Mouse (Mus musculus) thymus, adult 2 months (tissue): ENCODE measurements around the gene Ttll8.

ENCODE experiments used
- CTCF ChIP-seq: fragments of 200-500 bp; IDR thresholded peaks from 2 replicates; pipeline ENCODE4 v1.5.1; 2012; ENCODE audit warnings: mild to moderate bottlenecking, control low read depth, low read length, moderate library complexity, borderline replicate concordance; ENCODE audit not compliant: control insufficient read depth, poor library complexity, insufficient read depth; ENCODE audit errors: extremely low read depth
- POLR2A ChIP-seq: fragments of 200-500 bp; IDR thresholded peaks from 2 replicates; pipeline ENCODE4 v1.6.1; 2012; ENCODE audit warnings: mild to moderate bottlenecking, low read length, control low read depth, moderate library complexity; ENCODE audit not compliant: control insufficient read depth, poor library complexity, insufficient read depth; ENCODE audit errors: extremely low read depth

DNA sequence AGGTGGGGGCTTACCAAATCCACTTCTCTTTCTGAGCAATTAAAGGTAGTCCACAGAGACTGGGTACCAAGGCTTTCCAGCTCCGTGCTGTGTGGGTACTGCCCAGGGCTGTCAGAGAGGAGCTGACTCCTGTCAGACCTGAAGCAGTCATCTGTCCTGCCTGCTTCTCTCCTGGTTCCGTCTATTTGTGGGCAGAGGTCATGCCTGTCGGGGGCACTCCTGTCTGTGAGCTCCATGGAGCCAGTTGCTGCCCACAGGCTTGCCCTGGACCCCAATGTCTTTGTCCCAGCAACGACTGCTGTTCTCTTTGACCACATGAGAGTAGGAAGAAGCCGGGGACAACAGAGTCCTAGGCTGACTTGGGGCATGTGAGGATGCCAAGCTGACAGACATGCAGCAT, 97.6 kb downstream of the Ttll8 start:
- no peak for TF ChIP-seq POLR2A
- no peak for TF ChIP-seq CTCF
